Mouse (Mus musculus) midbrain, embryonic 14.5 days (tissue): ENCODE measurements at regions not wholly inside any gene's neighbourhood (a gene's known extent, or its start where the extent isn't known, plus 50 kb on each side); places are given as distances from the start of the nearest gene placed in this dataset.

Source experiments
- ATAC-seq: fragments of 200-750 bp; cut with Nextera tagmentation; 2 replicates; pipeline ENCODE4 v1.8.0; 2017; ENCODE audit warnings: moderate number of reproducible peaks, moderate library complexity; ENCODE audit not compliant: low FRiP score, low TSS enrichment
- DNase-seq: peaks from one replicate; pipeline ENCODE4 v3.0.0-alpha.2; 2015
- H3K27ac ChIP-seq: fragments of 300-500 bp; sonication (generic); replicated peaks from 2 replicates; pipeline ENCODE4 v1.5.1; 2014; ENCODE audit warnings: mild to moderate bottlenecking, low read depth, low read length, moderate library complexity
- H3K27me3 ChIP-seq: fragments of 300-500 bp; sonication (generic); 2 replicates; pipeline ENCODE4 v1.6.1; 2014; ENCODE audit warnings: low read length, control low read depth, mixed read lengths; ENCODE audit not compliant: control insufficient read depth, insufficient read depth
- H3K36me3 ChIP-seq: fragments of 300-500 bp; sonication (generic); 2 replicates; pipeline ENCODE4 v1.6.1; 2014; ENCODE audit warnings: low read length, control low read depth; ENCODE audit not compliant: control insufficient read depth, insufficient read depth
- H3K4me1 ChIP-seq: fragments of 300-500 bp; sonication (generic); 2 replicates; pipeline ENCODE4 v1.6.1; 2014; ENCODE audit warnings: mild to moderate bottlenecking, antibody characterized with exemption, low read length, control low read depth; ENCODE audit not compliant: control insufficient read depth, insufficient read depth
- H3K4me2 ChIP-seq: fragments of 300-500 bp; sonication (generic); 2 replicates; pipeline ENCODE4 v1.6.1; 2014; ENCODE audit warnings: mild to moderate bottlenecking, low read length, moderate library complexity
- H3K4me3 ChIP-seq: fragments of 300-500 bp; sonication (generic); replicated peaks from 2 replicates; pipeline ENCODE4 v1.5.1; 2014; ENCODE audit warnings: low read depth, low read length
- H3K9ac ChIP-seq: fragments of 300-500 bp; sonication (generic); replicated peaks from 2 replicates; pipeline ENCODE4 v1.6.1; 2014; ENCODE audit warnings: mild to moderate bottlenecking, low read length, moderate library complexity
- H3K9me3 ChIP-seq: fragments of 300-500 bp; sonication (generic); 2 replicates; pipeline ENCODE4 v1.6.1; 2016; ENCODE audit warnings: low read length, control low read depth, mixed read lengths; ENCODE audit not compliant: control insufficient read depth
- WGBS: fragments of 180-500 bp; shearing (Covaris S2); extraction: QIAGEN DNeasy Blood & Tissue Kit; methylation state at CpG from one replicate; pipeline ENCODE4 v1.1.7; 2014; 5-methylcytosine and 5-hydroxymethylcytosine counted together

DNA sequence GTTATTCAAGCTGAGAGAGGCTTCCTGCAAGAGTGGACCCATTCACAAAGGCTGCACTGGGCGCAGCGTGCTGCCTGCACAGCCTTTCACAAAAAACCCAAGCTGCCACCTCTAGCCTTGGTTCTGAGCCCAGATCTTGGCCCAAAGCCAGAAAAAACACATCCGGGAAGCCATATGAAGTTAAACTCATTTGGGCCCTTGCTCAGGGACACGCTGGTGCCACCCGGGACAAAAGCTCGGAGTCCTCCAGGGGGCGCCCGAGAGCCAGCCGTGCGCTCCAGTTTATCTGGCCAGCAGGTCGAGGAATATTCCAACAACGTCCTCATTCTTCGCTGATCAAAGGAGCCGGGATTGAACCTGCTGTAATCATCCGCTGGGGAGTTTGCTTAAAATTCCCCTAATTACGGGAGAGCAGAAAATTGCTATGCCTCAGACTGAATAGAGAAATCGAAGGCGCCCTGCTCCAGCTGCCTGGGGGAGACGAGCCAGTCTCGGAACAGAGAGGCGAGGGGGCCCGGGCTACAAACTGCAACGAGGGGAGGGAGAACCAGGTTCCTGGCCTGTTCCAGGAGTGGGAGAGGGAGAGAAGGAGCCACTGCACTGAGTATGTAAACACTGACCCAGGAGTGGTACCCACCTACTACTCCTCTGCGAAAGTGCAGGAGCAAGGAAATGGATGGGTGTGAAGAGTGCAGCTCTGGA is 123.0 kb upstream of the Thy1 start:
- Histone ChIP-seq H3K9ac (no peak overlapping the region), H3K4me3 (no peak overlapping the region), H3K9me3 (no peaks in the 10 kb centered on the region), H3K4me1 (peaks cover 48% of the 10 kb centered on the region), H3K27me3 (peaks cover 16% of the 10 kb centered on the region), H3K36me3 (no peaks in the 10 kb centered on the region), H3K27ac (peak overlapping the region; percentile 61), H3K4me2 (peak overlapping the region; percentile 40)
- peak; percentile 91 for DNase-seq
- peak; percentile 72; the same call in 1 of the 2 replicates for ATAC-seq
- WGBS, result 5% methylated on average over 24 of the region's 24 CpGs

- no peak for ATAC-seq
Observed at GRCm38 (mm10) chr9:43922231-43922630, 121.0 kb upstream of the Thy1 start.

GRCm38 (mm10) chr9:43923088-43923487 is 120.1 kb upstream of the Thy1 start:
- Histone ChIP-seq H3K27ac (no peak overlapping the region), H3K27me3 (no peaks in the 10 kb centered on the region; the same call in 1 of the 2 replicates), H3K9ac (no peak overlapping the region), H3K9me3 (no peaks in the 10 kb centered on the region), H3K36me3 (no peaks in the 10 kb centered on the region), H3K4me2 (no peak overlapping the region), H3K4me1 (peaks cover 39% of the 10 kb centered on the region), H3K4me3 (no peak overlapping the region)
- DNase-seq (no peak), ATAC-seq (no peak)
- WGBS, result 29% methylated on average over 4 of the region's 4 CpGs

More at GRCm38 (mm10) chr9:43922231-43922630, 121.0 kb upstream of the Thy1 start:
- Histone ChIP-seq H3K27ac (no peak overlapping the region), H3K9me3 (no peaks in the 10 kb centered on the region), H3K36me3 (no peaks in the 10 kb centered on the region), H3K4me2 (no peak overlapping the region), H3K4me3 (no peak overlapping the region), H3K9ac (no peak overlapping the region), H3K27me3 (peaks cover 6% of the 10 kb centered on the region), H3K4me1 (peaks cover 47% of the 10 kb centered on the region)
- WGBS, result 32% methylated on average over 6 of the region's 6 CpGs
- peak; percentile 51 for DNase-seq

GRCm38 (mm10) chr9:43924795-43925194 is 118.4 kb upstream of the Thy1 start:
- Histone ChIP-seq H3K4me2 (no peak overlapping the region), H3K4me3 (no peak overlapping the region), H3K36me3 (no peaks in the 10 kb centered on the region), H3K4me1 (peaks cover 35% of the 10 kb centered on the region), H3K27me3 (no peaks in the 10 kb centered on the region; the same call in 1 of the 2 replicates), H3K27ac (no peak overlapping the region), H3K9ac (no peak overlapping the region), H3K9me3 (no peaks in the 10 kb centered on the region)
- DNase-seq (peak; percentile 74), ATAC-seq (no peak)
- 35% methylated on average over 15 of the region's 15 CpGs for WGBS

- Histone ChIP-seq H3K27ac (peak overlapping the region; percentile 75), H3K9ac (no peak overlapping the region), H3K36me3 (no peaks in the 10 kb centered on the region), H3K4me2 (peak overlapping the region; percentile 19), H3K9me3 (no peaks in the 10 kb centered on the region), H3K27me3 (no peaks in the 10 kb centered on the region; the same call in 1 of the 2 replicates), H3K4me3 (no peak overlapping the region), H3K4me1 (peaks cover 47% of the 10 kb centered on the region)
- ATAC-seq (peak; percentile 68), DNase-seq (peak; percentile 80)
- WGBS, result 16% methylated on average over 7 of the region's 7 CpGs
Observed at GRCm38 (mm10) chr9:43929312-43930036, 113.7 kb upstream of the Thy1 start.

DNA sequence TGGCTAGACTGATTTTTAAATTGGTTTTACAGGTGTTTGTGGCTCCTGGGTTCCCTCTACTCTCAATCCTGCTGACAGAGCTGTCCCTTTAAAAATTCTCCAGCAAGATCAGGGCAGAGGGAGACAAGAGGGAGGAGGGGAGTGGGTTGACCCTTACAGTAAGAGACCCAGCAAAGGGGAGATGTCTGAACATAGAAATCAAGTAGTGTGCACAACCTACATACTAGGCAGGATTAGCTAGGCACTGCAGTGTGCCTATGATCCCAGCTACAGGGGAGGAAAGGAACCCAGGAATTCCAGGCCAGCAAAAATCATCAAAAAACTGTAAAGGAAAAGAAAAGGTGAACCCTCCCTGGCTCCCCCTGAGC is 113.2 kb upstream of the Thy1 start:
- DNase-seq, result no peak
- Histone ChIP-seq H3K27ac (peak overlapping the region; percentile 75), H3K9ac (no peak overlapping the region), H3K4me2 (0 out of 2 replicates have a peak overlapping the region, but pooled peaks have one; percentile 1), H3K9me3 (no peaks in the 10 kb centered on the region), H3K27me3 (no peaks in the 10 kb centered on the region; the same call in 1 of the 2 replicates), H3K4me1 (peaks cover 50% of the 10 kb centered on the region), H3K36me3 (no peaks in the 10 kb centered on the region), H3K4me3 (no peak overlapping the region)
- no peak; the same call in 1 of the 2 replicates for ATAC-seq

GRCm38 (mm10) chr9:43930476-43930875 is 112.7 kb upstream of the Thy1 start:
- DNase-seq (no peak), ATAC-seq (no peak)
- Histone ChIP-seq H3K27ac (peak overlapping the region; percentile 75), H3K9me3 (no peaks in the 10 kb centered on the region), H3K9ac (no peak overlapping the region), H3K36me3 (no peaks in the 10 kb centered on the region), H3K4me2 (no peak overlapping the region), H3K27me3 (no peaks in the 10 kb centered on the region; the same call in 1 of the 2 replicates), H3K4me1 (peaks cover 50% of the 10 kb centered on the region), H3K4me3 (no peak overlapping the region)
- WGBS, result 59% methylated on average over 3 of the region's 3 CpGs

- Histone ChIP-seq H3K9ac (no peak overlapping the region), H3K4me2 (no peak overlapping the region), H3K36me3 (no peaks in the 10 kb centered on the region), H3K27ac (0 out of 2 replicates have a peak overlapping the region, but pooled peaks have one; percentile 38), H3K9me3 (no peaks in the 10 kb centered on the region), H3K4me3 (no peak overlapping the region), H3K27me3 (no peaks in the 10 kb centered on the region; the same call in 1 of the 2 replicates), H3K4me1 (peaks cover 44% of the 10 kb centered on the region)
- WGBS, result 12% methylated on average over 18 of the region's 18 CpGs
- DNase-seq (peak; percentile 78), ATAC-seq (peak; percentile 53; the same call in 1 of the 2 replicates)
Observed at GRCm38 (mm10) chr9:43934012-43934690, 109.0 kb upstream of the Thy1 start.
